Mouse (Mus musculus) right cerebral cortex, adult 18-20 months (tissue): ENCODE results near the gene Tram2.
A peak's percentile ranks its signal among the peaks of the same experiment; 100 is the strongest.

Experiments
- DNase-seq: peaks from one replicate; pipeline ENCODE4 v3.0.0; 2022; ENCODE audit warnings: mixed read lengths

Tram2 gene

DNA sequence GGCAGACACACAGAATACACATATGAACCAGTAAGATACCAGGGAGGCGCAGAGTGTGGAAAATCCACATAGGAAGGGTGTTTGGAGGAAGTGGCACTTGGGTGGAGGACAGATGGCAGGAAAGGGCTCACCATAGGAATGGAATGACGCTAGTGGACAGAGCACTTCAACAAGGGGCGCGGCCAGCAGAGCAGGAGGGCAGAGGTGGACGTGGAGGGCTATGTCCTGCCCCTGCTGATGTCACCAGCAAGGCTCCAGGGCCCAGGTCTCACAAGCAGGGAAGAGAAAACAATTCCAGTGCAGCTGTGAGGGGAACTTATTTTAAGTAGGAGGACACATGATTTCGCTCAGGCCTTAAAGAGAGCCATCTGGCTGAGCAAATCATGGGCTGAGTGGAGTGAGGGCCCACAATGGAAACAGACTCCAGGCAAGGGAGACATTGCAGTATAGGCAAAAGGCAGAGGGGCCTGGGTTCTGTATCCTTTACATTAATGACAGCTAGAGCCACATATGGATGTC is 68.7 kb downstream of the Tram2 start:
- no peak for DNase-seq

DNA sequence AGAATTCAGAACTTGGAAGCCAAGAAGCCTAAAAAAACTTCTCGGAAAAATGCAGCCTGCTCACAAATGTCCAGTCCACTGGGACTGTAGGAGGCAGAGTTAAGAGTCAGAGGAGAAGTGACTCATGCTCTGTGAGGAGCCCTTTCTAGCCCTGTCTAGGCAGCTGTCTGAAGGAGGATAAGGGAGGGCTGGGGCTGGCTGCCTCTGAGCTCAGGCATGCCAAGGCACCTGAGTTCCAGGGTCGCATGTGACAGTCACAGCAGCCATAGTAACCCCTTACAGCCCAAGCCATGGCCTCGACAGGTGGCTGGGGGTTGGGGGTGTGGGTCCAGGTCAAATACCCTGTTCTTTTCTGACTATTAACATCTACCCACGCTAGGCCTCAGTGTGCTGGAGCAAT is 70.1 kb downstream of the Tram2 start:
- DNase-seq: no peak

DNA sequence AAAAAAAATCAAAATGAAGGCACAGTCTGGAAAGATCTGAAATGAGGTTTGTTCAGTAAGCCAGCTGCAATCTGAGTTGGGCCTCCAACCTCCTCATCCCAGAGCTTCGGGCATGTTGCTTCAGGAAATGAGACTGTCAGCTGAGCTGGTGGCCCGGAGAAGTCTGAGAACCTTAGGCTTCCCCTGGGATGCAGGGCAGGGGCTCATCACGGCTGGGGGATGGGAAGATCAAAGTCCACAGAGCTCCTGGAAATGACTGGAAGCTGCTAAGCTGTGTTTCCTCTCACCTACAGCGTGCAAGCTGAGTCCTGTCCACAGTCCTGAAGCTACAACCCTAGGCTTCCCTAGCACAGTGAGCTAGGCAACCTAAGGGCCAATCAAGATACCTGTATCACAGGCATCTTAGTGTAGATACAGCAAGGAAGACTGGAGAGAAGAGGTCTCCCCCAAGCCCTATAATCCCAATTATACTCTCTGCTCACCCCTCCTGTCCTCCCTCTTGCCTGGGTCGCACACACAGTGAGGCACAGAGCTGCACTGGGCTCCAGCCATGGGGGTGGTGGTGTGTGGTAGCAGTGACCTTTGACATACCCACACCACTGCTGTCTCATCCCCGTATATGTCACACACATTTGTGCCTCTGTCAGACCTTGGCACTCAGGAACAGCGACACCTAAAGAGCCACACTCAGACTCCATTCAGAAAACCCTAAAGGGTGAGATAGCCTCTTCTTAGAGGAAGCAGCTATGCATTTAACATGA is 70.9 kb downstream of the Tram2 start:
- no peak for DNase-seq

DNA sequence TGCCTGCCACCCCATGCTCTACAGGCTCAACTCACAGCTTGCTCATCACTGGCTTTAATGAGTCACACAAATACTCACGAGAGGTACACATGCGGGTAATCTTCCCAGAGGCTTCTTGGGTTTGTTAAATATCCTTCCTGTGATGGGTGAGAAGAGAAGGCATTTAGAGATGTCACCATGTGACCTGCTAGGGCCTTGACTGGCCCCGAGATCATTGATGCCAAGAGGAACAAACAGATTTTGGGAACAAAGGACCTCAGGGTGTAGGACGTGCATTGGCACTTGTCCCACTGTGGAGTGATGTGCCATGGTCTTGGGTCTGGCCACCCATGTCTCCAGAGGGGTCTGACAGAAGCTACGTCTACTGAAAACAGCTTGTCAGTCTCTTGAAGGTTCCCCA is 72.3 kb downstream of the Tram2 start:
- DNase-seq: no peak

DNA sequence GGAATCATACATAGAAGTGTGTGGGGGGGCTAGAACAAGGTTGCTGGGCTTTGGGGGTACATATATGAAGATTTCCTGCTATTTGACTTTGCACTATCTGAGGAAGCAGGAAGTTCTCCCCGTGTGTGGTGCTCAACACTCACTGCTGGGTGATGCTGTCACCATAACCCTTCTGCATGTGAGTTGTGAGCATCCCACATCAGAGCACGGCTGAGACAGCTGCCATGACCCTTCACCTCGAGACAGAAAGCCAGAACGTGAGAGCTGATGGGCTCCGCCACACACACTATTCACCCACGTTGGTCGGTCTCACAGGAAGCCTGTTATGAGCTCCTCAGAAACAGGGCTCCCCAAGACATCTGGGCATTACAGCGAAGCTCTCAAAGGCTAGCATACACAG is 74.4 kb downstream of the Tram2 start:
- no peak for DNase-seq

DNA sequence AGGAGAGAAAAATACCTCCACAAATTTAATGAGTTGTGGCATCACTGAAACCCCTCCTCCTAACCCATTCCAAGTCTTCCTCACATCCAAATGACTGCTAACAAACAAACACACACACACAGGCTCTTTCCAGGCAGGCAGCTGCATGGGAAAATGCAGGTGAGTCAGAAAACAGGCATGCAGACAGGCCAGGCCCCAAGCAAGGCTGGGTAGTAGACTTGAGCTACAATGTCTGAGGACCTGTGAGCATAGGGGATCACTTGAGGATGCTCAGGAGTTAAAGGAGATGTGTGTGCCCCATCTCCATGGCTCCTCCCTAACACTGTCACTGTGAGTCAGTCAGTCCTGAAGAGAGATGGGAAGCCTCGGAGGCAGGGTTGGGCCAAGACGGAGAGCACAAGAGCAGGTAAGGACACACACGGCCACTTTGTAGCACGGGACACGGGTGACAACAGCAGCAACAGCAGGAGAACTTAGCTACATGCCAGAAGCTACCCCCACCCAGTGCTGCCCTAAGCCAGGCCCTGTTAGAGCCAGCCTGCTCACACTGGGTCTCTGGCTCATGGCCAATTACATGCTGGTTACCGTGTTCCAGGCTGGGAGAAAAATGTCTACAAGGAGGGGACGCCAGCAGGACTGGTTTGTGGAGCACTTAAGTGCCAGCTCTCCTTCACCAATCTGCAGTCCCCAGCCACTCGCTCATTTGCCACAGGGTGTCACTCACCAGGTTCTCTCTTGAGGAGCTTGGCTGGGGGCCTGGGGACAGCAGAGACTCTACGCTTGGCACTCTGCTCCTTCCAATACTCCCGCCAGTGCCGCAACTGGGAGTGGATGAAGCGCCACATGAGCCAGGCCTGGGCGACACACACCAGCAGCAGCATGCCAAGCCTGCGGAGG is 76.5 kb downstream of the Tram2 start:
- DNase-seq: no peak

DNA sequence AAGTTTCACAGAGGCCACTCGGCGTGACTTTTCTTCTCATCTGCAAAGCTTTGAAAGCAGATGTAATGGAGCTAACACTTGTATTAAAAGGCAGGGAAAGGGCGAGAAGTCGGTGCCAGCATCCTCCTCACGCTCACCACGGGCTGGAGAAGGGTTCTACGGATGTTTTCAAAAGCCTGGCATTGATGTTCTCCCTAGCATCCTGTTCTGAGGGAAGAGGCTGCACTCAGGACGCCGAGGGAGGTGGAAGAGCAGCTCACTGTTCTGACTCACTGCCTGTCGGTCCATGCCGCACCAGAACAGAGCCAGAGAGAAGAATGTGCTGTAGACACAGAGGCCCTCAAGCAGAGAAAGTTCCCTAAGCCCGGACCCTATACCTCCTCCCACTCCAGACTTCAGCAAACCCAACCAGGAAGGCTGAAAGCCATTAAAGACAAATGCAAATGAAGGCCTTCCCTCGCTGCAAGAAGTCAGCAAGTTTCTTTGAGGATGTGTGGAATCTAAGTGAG is 81.1 kb downstream of the Tram2 start:
- no peak for DNase-seq

DNA sequence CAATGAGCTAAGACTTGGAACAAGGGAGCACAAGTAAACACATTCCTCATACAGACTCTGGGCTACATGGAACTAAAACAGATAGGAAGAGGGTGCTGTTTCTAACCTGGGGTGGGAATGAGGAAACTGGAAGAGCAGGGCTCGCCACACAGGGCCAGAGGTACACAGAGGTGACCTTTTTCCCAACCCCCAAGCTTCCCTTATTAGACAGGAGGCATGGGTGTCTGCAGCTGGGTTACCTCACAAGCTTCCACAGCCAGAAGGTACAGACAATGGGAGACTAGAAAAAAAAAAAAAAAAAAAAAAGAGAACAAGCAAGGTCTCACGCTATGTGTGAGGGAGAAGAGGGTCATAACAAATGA is 81.7 kb downstream of the Tram2 start:
- DNase-seq: no peak

DNA sequence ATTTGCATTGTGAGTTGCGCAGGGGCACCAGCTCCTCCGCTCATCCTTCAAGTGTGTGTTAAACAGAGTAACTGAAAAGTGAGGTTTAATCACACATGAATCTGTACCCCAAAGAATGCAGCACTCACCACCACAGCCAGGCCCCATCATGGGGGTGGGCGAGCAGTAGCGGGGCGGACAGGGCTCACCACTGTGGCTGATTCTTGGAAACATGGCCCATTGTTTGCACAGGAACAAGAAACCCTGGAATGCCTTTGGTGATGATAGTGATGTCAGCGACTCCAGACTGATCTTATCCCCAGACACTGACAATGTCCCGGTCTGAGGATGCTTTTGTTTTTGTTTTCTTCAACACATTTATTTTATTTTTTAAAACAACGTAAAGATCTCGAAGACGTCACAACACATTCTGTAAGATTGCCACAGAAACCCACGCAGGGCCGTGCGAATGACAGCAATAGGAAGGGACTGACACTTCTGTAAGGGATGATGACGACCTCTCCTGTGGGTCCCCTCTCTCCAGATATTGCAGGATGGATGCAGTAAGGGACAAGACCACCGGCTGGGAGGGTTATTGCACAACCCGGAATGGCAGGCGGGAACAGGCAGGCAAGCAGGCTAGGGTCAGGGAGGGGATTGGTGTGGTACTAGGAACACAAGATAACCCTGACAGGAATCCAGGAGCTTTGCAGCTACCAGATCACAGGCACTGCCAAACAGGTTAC is 82.3 kb downstream of the Tram2 start:
- no peak for DNase-seq

DNA sequence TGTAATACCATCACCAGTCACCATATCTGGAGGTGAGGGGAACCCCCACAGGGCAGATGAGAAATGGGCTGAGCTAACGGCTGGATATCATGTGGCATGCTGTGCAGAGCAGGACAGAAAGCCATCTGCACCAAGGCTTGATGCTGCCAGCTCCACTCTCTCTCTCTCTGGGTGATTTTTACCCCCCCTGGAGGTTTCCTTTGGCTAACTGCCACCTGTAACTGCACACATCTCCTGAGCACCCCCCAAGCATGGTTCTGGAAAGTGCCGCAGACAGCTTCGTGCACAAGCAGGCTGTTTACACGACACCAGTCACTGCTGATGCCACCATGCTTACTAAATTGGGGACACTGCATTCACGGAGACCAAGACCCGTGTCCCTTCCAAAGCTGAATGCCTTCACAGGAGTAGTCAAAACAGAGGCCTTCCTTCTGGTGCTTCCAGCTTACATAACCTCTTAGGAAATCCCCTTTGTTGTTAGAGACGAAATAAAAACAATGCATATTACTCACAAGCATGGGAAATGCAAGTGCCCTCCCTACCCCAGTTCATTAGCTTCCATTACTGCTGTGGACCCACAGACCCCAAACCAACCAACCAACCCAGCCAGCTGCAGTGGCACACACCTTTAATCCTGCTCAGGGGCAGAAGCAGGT is 83.6 kb downstream of the Tram2 start:
- peak; percentile 8 for DNase-seq

DNA sequence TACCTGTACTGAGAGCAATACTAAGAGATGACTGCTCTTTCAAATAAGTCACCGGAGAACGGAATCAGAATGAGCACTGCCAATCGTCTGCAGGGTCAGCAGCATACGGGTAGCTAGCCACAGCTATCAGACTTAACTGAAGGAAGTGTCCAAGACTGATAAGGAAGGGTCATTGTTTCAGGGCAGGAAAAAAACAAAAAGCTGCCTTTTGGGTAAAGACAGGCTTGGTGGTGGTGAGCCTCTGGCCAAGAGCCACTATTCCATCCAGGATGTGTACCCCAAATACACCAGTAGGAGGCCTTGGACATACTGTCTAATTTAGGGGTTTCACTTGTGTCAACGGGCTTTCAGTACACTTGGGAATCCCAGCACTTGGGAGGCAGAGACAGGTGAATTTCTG is 84.7 kb downstream of the Tram2 start:
- DNase-seq: no peak

DNA sequence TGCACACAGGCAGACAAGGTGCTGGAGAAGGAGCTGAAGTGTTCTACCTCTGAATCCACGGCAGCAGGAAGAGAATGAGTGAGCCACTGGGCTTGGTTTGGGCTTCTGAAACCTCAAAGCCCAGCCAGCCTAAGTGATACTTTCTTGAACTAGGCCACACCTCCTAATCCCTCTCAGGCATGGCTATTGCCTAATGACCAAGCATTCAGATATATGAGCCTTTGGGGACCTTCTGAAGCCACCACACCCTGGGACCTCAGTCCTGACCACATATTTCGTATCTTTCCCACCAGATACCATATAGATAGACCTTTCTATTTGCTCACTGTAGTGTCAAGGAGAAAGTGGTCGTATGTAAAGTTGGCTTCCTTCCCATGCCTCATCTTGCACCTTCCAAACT is 85.3 kb downstream of the Tram2 start:
- no peak for DNase-seq

DNA sequence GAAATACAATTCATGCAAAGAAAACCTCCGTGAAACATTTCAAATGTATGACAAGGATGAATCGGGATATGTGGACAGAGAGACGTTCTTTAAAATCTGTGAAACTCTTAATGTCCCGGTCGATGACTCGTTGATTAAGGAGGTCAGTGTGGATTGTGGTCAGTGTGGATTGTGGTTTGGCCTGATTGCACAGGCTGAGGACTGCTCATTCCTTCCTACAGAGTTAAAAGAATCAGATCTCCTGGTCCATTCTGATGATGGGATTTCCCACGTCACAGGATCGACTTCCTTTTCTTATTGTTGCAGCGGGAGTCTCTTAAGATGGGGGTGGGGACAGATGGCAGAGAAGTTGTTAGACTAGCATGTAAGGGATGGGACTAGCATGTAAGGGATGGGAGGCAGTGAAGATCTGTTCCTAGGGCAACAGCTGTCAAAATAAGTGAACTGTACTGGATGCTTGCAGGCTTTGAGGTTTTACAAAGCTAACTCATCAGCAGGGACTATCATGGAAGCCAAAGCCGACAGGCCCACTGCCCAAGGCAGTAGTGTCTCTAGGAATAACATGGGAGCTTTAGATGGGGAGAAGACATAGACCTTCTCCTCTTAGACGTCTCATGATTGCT is 89.5 kb downstream of the Tram2 start:
- no peak for DNase-seq

DNA sequence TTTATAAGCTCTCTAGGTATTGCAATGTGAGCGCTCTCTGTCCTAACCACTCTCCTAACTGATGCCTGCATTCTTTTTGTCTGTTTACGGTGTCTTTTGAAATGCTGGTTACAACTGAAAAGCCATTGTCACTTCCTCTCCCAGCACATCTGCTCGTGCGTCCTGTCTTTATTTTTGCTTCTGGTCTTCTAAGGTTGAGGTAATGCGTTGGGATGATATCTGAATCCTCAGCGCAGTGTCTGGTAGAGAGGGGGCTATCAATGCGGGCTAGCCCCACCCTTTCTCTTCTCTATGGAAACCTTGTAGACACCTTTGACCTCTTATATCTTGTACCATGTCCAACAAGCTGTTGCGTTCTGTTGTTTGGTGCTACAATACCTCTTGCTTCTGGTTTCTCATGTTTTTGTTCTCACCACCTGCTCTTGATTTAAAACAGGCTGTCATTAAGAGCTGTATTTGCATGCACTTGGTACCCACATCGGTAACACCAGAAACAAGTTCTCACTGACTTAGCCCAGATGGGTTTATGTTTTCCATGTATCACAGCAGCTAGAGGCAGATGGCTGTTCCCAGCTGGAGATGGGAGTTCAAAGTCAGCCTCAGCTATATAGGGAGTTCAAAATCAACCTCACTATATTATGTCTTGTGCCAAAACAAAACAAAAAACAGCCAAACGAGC is 92.5 kb downstream of the Tram2 start:
- DNase-seq: no peak

DNA sequence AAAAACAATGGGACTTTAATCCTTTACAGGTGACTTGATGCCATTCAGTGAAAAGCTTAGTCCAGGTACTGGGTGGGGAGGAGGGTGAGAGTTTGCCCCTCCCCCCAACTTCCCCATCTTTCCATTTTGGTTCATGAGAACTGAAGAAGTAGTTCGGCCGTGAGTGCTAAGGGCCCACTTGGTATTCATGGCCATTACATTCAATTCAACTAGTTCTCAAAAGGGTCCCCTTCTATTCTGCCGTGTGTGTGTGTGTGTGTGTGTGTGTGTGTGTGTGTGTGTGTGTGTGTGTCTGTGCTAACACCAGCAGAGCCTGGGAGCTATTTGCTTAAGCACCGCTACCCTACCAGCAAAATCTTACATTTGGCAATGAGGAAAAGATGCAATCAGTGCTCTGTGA is 94.4 kb downstream of the Tram2 start:
- no peak for DNase-seq

DNA sequence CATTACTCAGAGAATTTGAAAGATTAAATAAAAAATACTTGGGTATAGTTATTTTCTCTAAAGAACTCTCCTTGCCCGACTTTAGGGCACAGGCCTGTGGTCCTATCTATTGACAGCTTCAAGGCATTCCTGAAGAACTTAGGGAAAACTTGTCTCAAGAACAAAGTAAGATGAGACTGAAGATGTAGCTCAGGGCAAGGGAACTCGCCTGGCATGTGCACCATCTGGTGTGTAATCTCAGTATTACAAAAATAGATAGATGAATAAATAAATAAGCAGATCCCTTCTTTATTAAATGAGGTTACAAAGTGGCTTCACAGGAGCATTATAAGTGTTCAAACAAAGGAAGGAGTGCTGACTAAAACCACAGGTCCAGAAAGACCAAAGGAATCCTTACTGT is 94.9 kb downstream of the Tram2 start:
- no peak for DNase-seq

DNA sequence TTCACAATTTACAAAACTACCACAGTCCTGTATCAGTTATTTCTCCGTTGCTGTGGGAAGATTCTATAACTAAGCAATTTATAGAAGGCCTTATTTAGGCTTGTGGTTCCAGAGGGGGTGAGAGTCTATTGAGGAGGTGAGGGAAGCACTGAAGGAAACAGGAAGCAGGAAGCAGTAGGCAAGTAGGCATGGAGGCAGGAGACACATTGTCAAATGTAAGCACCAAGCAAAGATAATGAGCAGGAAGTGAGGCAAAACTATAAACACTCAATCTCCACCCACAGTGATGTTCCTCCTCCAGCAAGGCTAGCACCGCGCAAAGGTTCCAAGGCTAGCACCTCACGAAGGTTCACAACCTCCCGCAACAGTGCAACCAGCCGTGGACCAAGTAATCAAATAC is 97.3 kb downstream of the Tram2 start:
- DNase-seq: no peak

DNA sequence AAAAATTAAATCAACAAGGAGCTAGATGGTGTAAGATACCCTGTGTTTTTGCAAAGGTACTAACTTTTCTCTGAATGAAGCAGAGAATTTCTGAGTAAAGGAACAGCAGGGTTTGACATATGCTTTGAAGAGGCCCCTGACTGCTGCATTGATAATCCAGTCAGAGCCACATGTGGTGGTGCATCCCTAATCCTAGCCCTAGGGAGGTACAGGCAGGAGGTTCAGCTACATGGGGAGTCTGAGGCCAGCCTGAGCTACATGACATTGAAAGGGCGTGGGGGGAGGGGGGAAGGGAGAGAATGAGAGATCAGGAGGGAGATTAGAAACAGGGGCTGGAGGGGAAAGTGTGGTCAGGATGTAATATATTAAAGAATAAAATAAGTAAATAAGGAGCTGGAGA is 98.5 kb downstream of the Tram2 start:
- no peak for DNase-seq

DNA sequence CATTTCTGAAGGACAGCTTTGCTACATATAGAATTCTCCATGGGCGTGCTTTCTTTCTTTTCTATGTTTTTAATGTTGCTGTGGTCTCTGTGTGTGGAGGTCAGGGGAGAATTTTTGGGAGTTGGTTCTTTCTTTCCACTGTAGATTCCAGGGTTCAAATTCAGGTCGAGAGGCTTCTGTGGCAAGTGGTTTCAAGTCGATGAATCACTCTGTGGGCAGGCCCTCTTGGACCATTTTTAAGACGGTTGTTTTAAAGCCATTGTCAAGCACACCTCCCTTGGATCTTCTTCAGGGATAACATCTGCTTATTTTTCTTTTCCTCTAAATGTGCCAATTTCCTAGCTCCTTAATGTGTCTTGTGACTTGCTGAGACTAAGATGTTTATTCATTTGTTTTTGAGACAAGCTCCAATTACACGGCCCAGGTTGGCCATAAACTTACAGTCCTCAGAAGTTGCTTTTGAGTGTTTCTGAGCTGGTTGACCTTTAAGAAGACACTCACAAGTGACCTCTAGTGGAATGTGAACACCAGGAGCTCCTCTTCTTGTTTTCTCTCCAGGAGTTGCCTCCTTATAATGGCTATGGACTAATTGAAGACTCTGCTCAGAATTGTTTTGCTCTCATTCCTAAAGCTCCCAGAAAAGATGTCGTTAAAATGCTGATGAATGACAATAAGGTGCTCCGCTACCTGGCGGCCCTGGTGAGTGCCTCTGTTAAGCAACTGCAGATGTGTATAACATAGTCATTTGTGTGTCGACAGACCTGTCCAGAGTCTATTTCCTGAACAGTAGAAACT is 104.5 kb downstream of the Tram2 start:
- no peak for DNase-seq

DNA sequence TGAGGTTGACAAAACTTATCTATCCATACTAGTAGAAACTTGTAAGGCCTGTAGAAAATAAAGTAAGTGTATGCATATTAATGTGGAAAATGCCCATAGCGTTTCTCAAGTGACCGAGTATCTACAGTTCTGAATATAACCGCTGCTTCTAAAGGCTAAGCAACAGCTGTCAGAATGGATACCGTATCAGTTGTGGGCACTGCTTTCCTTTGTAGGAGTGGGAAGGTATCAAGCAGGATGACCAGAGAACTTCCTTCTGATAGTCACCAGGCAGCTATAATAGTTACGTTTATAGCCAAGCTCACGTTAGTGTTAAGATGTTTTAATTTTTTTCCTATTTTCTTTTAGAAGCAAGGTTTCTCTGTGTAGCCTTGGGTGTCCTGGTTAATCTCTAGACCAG is 105.6 kb downstream of the Tram2 start:
- no peak for DNase-seq

DNA sequence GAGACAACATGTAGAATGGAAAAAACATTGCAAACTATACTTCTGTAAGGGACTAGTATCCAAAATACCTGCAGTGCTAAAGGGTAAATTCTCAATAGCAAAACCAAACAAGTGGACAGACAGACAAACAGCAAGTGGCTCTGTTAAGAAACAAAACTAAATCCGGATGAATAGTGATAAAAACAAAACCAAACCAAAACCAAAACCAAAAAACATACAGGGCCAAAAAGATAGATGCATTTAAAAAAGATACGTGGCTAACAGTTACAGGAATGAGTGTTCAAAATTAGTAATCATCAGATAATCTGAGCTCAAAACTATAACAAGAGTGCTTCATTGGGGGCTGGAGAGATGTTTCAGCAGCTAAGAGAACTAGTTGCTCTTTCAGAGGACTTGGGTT is 109.4 kb downstream of the Tram2 start:
- no peak for DNase-seq
